Mouse (Mus musculus): ENCODE measurements at regions not wholly inside any gene's neighbourhood (a gene's known extent, or its start where the extent isn't known, plus 50 kb on each side); places are given as distances from the start of the nearest gene placed in this dataset.
A peak's percentile ranks its signal among the peaks of the same experiment; 100 is the strongest.

DNA sequence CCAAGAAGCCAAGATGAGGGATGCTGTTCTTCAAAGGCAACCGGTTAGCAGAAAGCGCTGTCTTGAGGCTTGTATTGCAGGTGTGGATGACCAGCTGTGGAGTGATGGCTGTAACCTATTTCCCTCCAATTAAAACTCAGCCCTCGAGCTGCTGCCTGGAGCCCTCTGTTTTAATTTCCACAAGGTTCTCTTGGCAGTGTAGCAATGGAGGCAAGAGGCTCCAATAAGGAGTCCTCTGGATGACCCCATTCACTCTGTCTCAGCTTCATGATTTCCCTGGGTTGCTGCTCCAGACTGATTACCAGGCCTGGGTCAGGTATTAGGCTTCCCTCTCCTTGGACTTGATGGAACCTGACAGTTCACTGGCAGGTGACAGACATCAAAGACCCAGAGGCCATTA is 548.5 kb downstream of the Psat1 start:
- Histone ChIP-seq H3K36me3 (ENCODE audit: control insufficient read depth, insufficient read depth, low read length) (no peaks in the 10 kb centered on the region), H3K4me3 (ENCODE audit: low read depth, low read length) (no peak overlapping the region), H3K4me1 (replicated peaks; ENCODE audit: control insufficient read depth, insufficient read depth) (no peaks in the 10 kb centered on the region), H3K4me2 (replicated peaks; ENCODE audit: low read depth) (no peak overlapping the region), H3K9ac (ENCODE audit: low read length) (no peak overlapping the region), H3K27ac (replicated peaks) (no peak overlapping the region), H3K27me3 (ENCODE audit: control insufficient read depth, insufficient read depth, low read length) (no peaks in the 10 kb centered on the region), H3K9me3 (ENCODE audit: control insufficient read depth, low read length) (no peaks in the 10 kb centered on the region)
- ATAC-seq (ENCODE audit: low FRiP score, low TSS enrichment) (no peak), DNase-seq (ENCODE audit: low spot score) (no peak)
- WGBS, result 77% methylated on average over 3 of the region's 3 CpGs
- no peak for TF ChIP-seq EP300 (optimal IDR thresholded peaks at IDR 0.05)
- TF ChIP-seq CTCF (IDR thresholded peaks at IDR 0.05; ENCODE audit: low read depth), result no peak

DNA sequence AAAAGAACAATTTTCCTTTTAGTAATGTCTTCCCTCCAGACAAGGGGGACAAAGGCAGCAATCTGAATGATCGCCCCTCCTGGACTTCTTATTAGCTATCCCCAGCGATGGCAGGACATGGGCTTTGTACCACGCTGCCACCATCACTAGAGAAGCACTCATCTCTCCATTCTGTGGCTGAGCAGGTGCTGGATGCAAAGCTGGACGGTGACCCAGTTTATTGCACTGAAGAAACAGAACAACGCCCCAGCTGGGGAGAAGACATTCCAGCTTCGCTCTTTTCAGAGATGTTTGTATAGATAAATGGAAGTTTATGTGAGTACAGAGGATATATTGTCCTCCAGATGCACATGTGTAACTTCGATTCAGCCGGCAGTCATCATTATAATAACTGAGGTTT is 575.5 kb downstream of the Psat1 start:
- TF ChIP-seq EP300 (optimal IDR thresholded peaks at IDR 0.05) (no peak), CTCF (IDR thresholded peaks at IDR 0.05; ENCODE audit: low read depth) (no peak)
- DNase-seq (ENCODE audit: low spot score), result no peak
- Histone ChIP-seq H3K27me3 (ENCODE audit: control insufficient read depth, insufficient read depth, low read length) (no peaks in the 10 kb centered on the region), H3K4me1 (replicated peaks; ENCODE audit: control insufficient read depth, insufficient read depth) (no peaks in the 10 kb centered on the region), H3K27ac (replicated peaks) (no peak overlapping the region), H3K4me3 (ENCODE audit: low read depth, low read length) (no peak overlapping the region), H3K4me2 (replicated peaks; ENCODE audit: low read depth) (no peak overlapping the region), H3K9ac (ENCODE audit: low read length) (no peak overlapping the region), H3K36me3 (ENCODE audit: control insufficient read depth, insufficient read depth, low read length) (no peaks in the 10 kb centered on the region), H3K9me3 (ENCODE audit: control insufficient read depth, low read length) (no peaks in the 10 kb centered on the region)
- WGBS, result 61% methylated on average over 8 of the region's 8 CpGs
- no peak for ATAC-seq (ENCODE audit: low FRiP score, low TSS enrichment)

- Histone ChIP-seq H3K4me1 (replicated peaks; ENCODE audit: control insufficient read depth, insufficient read depth) (no peaks in the 10 kb centered on the region), H3K36me3 (ENCODE audit: control insufficient read depth, insufficient read depth, low read length) (no peaks in the 10 kb centered on the region), H3K4me2 (replicated peaks; ENCODE audit: low read depth) (no peak overlapping the region), H3K9me3 (ENCODE audit: control insufficient read depth, low read length) (no peaks in the 10 kb centered on the region), H3K27ac (replicated peaks) (no peak overlapping the region), H3K27me3 (ENCODE audit: control insufficient read depth, insufficient read depth, low read length) (no peaks in the 10 kb centered on the region), H3K9ac (ENCODE audit: low read length) (no peak overlapping the region), H3K4me3 (ENCODE audit: low read depth, low read length) (no peak overlapping the region)
- no peak for ATAC-seq (ENCODE audit: low FRiP score, low TSS enrichment)
- no peak for DNase-seq (ENCODE audit: low spot score)
- 55% methylated on average over 2 of the region's 2 CpGs for WGBS
- TF ChIP-seq CTCF (IDR thresholded peaks at IDR 0.05; ENCODE audit: low read depth), result no peak
- no peak for TF ChIP-seq EP300 (optimal IDR thresholded peaks at IDR 0.05)
Observed at GRCm38 (mm10) chr19:15366951-15367350, 580.2 kb downstream of the Psat1 start.

- WGBS, result 72% methylated on average over 3 of the region's 3 CpGs
- Histone ChIP-seq H3K9me3 (ENCODE audit: control insufficient read depth, low read length) (no peaks in the 10 kb centered on the region), H3K36me3 (ENCODE audit: control insufficient read depth, insufficient read depth, low read length) (no peaks in the 10 kb centered on the region), H3K27me3 (ENCODE audit: control insufficient read depth, insufficient read depth, low read length) (no peaks in the 10 kb centered on the region), H3K27ac (replicated peaks) (no peak overlapping the region), H3K4me2 (replicated peaks; ENCODE audit: low read depth) (no peak overlapping the region), H3K4me3 (ENCODE audit: low read depth, low read length) (no peak overlapping the region), H3K9ac (ENCODE audit: low read length) (no peak overlapping the region), H3K4me1 (replicated peaks; ENCODE audit: control insufficient read depth, insufficient read depth) (no peaks in the 10 kb centered on the region)
- ATAC-seq (ENCODE audit: low FRiP score, low TSS enrichment) (no peak), DNase-seq (ENCODE audit: low spot score) (no peak)
- no peak for TF ChIP-seq EP300 (optimal IDR thresholded peaks at IDR 0.05)
- no peak for TF ChIP-seq CTCF (IDR thresholded peaks at IDR 0.05; ENCODE audit: low read depth)
Observed at GRCm38 (mm10) chr19:15357181-15357580, 590.0 kb downstream of the Psat1 start.

DNA sequence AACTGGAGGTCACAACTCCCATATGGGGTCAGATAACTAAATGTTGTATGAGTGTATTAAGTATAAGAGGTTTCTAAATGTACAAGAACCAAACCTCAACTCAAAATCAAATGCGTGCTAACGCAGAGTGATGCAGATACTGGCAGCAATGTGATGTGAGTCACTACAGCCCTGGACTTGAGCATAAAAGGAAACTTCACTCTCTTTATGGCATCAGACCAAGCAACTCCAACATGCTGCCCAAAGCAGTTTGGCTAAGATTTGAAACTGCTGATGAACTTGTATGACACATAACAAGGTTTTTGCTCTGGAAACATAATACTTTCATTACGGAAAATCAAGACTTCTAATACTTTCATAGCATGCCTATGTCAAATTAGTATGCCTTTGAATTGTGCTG is 598.8 kb downstream of the Psat1 start:
- H3K27ac ChIP-seq (replicated peaks), result no peak overlapping the region
- no peaks in the 10 kb centered on the region for H3K9me3 ChIP-seq (ENCODE audit: control insufficient read depth, low read length)
- ATAC-seq (ENCODE audit: low FRiP score, low TSS enrichment) (no peak), DNase-seq (ENCODE audit: low spot score) (no peak)
- no peak overlapping the region for H3K9ac ChIP-seq (ENCODE audit: low read length)
- H3K4me3 ChIP-seq (ENCODE audit: low read depth, low read length), result no peak overlapping the region
- no peaks in the 10 kb centered on the region for H3K27me3 ChIP-seq (ENCODE audit: control insufficient read depth, insufficient read depth, low read length)
- TF ChIP-seq CTCF (IDR thresholded peaks at IDR 0.05; ENCODE audit: low read depth) (no peak), EP300 (optimal IDR thresholded peaks at IDR 0.05) (no peak)
- no peak overlapping the region for H3K4me2 ChIP-seq (replicated peaks; ENCODE audit: low read depth)
- 77% methylated on average over 3 of the region's 3 CpGs for WGBS
- H3K4me1 ChIP-seq (replicated peaks; ENCODE audit: control insufficient read depth, insufficient read depth), result no peaks in the 10 kb centered on the region
- no peaks in the 10 kb centered on the region for H3K36me3 ChIP-seq (ENCODE audit: control insufficient read depth, insufficient read depth, low read length)

DNA sequence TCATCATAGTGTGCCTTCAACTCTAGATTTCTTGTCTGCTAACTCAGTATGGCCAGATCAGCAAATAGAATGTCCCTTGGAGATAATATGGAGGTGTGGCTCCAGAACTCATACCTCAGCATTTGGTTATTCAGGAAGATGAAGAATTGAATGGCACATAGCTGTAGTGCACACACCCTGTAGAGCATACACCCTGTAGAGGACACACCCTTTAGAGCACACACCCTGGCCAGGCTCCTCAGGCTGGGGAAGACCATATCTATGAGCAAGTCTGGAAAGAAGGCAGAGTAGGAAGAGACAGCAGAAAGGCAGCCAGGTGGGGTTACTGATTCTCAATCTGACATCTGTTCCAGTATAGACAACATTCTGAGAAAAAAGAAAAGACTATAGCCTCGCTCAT is 604.9 kb downstream of the Psat1 start:
- Histone ChIP-seq H3K4me3 (ENCODE audit: low read depth, low read length) (no peak overlapping the region), H3K9me3 (ENCODE audit: control insufficient read depth, low read length) (no peaks in the 10 kb centered on the region), H3K27ac (replicated peaks) (no peak overlapping the region), H3K9ac (ENCODE audit: low read length) (no peak overlapping the region), H3K27me3 (ENCODE audit: control insufficient read depth, insufficient read depth, low read length) (no peaks in the 10 kb centered on the region), H3K36me3 (ENCODE audit: control insufficient read depth, insufficient read depth, low read length) (no peaks in the 10 kb centered on the region), H3K4me1 (replicated peaks; ENCODE audit: control insufficient read depth, insufficient read depth) (no peaks in the 10 kb centered on the region), H3K4me2 (replicated peaks; ENCODE audit: low read depth) (no peak overlapping the region)
- TF ChIP-seq EP300 (optimal IDR thresholded peaks at IDR 0.05) (no peak), CTCF (IDR thresholded peaks at IDR 0.05; ENCODE audit: low read depth) (no peak)
- DNase-seq (ENCODE audit: low spot score) (no peak), ATAC-seq (ENCODE audit: low FRiP score, low TSS enrichment) (peak; percentile 76)
- 77% methylated on average over 1 of the region's 1 CpGs for WGBS

Data from stomach, postnatal 0 days (tissue).